Mouse (Mus musculus) cerebellum, adult 11-12 months (tissue): ENCODE data around the gene Edem1.

Source experiments
- DNase-seq: peaks from one replicate; pipeline ENCODE4 v3.0.0; 2022

Edem1 gene

GRCm38 (mm10) chr6:108828234-108828868 is at the start of gene Edem1:
Gene Edem1 (plus strand): TSS chr6:108828641.
- peak; percentile 97 for DNase-seq

- no peak for DNase-seq
These were observed 46.6 kb upstream of the Edem1 start for GRCm38 (mm10) chr6:108781865-108782264.

GRCm38 (mm10) chr6:108782526-108783183 is 45.8 kb upstream of the Edem1 start, which contains the start of gene Arl8b:
Gene Arl8b (plus strand): TSS chr6:108783099.
- DNase-seq, result peak; percentile 94

GRCm38 (mm10) chr6:108783184-108783881 is 45.1 kb upstream of the Edem1 start:
- DNase-seq, result no peak

GRCm38 (mm10) chr6:108784056-108784455 is 44.4 kb upstream of the Edem1 start:
- no peak for DNase-seq

GRCm38 (mm10) chr6:108784796-108785195 is 43.6 kb upstream of the Edem1 start:
- DNase-seq, result no peak

GRCm38 (mm10) chr6:108785551-108785950 is 42.9 kb upstream of the Edem1 start:
- DNase-seq, result no peak

GRCm38 (mm10) chr6:108791498-108791897 is 36.9 kb upstream of the Edem1 start:
- DNase-seq, result no peak

GRCm38 (mm10) chr6:108795912-108796311 is 32.5 kb upstream of the Edem1 start:
- DNase-seq, result no peak

- DNase-seq, result no peak
These were observed 31.7 kb upstream of the Edem1 start for GRCm38 (mm10) chr6:108796706-108797105.

- peak; percentile 37 for DNase-seq
These were observed 23.2 kb upstream of the Edem1 start for GRCm38 (mm10) chr6:108805194-108805593.

GRCm38 (mm10) chr6:108805871-108806270 is 22.6 kb upstream of the Edem1 start:
- DNase-seq, result no peak

GRCm38 (mm10) chr6:108807446-108807845 is 21.0 kb upstream of the Edem1 start:
- DNase-seq, result no peak

- DNase-seq, result no peak
These were observed 19.7 kb upstream of the Edem1 start for GRCm38 (mm10) chr6:108808786-108809185.

- DNase-seq, result peak; percentile 46
These were observed 18.2 kb upstream of the Edem1 start for GRCm38 (mm10) chr6:108810237-108810636.

GRCm38 (mm10) chr6:108812134-108812533 is 16.3 kb upstream of the Edem1 start:
- no peak for DNase-seq

- DNase-seq, result no peak
These were observed 10.9 kb upstream of the Edem1 start for GRCm38 (mm10) chr6:108817510-108817909.

- no peak for DNase-seq
These were observed 3.5 kb upstream of the Edem1 start for GRCm38 (mm10) chr6:108824816-108825545.

GRCm38 (mm10) chr6:108826070-108826469 is 2.4 kb upstream of the Edem1 start:
- no peak for DNase-seq

GRCm38 (mm10) chr6:108827336-108827920 is 1.0 kb upstream of the Edem1 start:
- DNase-seq, result no peak

GRCm38 (mm10) chr6:108828872-108829271 is 431 bp downstream of the Edem1 start:
- peak; percentile 52 for DNase-seq
